Mouse (Mus musculus) mouse trophoblast stem cell (cell line): Measurements from ENCODE around the gene Ccl22.

Experiments
- in situ Hi-C, 2 experiments: fragments of 300-500 bp; cut with MseI, MboI; formaldehyde crosslinking; loops; 2 replicates in 1 of 2; 3 replicates in 1 of 2; pipeline ENCODE4 v1.15.1; 2025

Ccl22 gene

GRCm38 (mm10) chr8:94776346-94776745 is 31.0 kb downstream of the Ccl22 start:
- in situ Hi-C loops: no loop called here

GRCm38 (mm10) chr8:94778036-94778435 is 32.6 kb downstream of the Ccl22 start:
- in situ Hi-C loops: no loop called here

DNA sequence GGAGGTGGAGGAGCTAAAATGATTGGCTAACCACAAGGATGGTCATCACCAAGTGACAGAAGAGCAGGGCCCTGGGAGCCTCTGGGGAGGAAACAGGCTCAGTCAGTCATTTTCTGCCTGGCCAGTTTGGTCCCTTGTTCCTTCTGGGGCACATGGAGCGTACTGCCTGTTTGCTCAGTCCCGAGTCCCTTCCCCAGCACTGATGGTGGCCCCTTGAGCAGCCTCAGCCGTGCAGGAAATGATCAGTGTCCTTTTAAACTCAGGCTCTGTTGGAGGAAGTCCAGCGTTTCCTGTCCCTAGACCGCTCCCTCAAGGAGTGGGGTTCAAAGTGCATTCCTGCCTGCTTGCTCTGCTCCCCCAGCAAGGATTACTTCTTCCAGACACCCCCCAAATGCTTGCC is 33.1 kb downstream of the Ccl22 start:
- in situ Hi-C loops: no loop called here

- in situ Hi-C loops: no loop called here
These were observed 33.6 kb downstream of the Ccl22 start for GRCm38 (mm10) chr8:94778895-94779533.

GRCm38 (mm10) chr8:94779534-94780294 is 34.3 kb downstream of the Ccl22 start:
- in situ Hi-C loops: no loop called here

GRCm38 (mm10) chr8:94780491-94781154 is 35.2 kb downstream of the Ccl22 start:
- in situ Hi-C loops: no loop called here

DNA sequence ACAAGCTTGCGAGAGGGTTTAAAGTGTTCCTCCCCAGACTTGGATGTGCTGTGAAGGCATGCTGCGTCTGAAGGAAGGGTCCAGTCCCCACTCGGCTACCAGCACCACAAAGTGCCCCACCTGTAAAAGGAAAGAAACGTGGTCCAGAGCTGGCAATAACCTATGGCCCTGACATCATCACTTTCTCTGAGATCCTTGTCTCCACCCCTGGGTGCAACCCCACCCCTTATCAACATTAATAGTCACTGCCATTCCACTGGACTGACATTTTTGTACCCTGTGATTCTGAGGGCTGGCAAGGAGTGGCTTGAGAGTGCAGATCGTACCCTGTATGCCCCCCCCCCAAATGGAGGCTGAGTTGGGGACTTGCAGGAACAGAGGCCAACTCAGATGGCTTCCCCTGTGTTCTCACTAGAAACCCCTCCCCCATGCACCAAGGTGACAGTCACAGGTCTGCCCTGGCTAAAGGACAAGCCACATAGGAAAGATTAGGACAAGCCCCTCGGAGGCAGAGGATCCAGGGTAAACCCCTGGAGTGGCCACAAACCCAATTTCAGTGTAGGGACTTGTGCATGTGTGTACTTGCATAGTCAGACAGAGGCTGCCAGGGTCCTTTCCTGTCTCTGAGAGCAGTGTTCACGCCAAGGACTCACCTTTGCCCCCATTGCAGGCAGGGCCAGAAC is 35.9 kb downstream of the Ccl22 start:
- in situ Hi-C loops: no loop called here

DNA sequence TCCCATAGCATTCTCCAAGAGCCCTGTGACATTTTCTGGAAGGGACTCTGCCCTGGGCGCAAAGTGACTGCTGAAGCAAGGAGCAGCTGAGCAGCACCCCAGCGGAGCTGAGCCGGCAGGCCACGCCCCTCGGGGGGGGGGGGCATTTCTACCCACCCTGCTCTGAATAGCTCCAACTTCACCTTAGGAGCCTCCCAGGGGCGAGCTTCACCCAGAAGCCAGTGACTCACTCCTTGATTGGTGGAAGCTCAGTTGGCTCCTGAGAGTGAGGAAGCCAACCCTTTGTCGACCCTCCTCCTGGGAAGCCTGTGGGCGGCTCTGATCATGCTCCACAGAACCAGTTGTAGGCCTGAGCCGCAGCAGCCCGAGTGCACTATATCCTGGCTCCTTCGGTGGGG is 36.4 kb downstream of the Ccl22 start:
- in situ Hi-C loops: no loop called here

- in situ Hi-C loops: no loop called here
These were observed 38.5 kb downstream of the Ccl22 start for GRCm38 (mm10) chr8:94783890-94784289.

- in situ Hi-C loops: no loop called here
These were observed 40.0 kb downstream of the Ccl22 start for GRCm38 (mm10) chr8:94785247-94785985.

DNA sequence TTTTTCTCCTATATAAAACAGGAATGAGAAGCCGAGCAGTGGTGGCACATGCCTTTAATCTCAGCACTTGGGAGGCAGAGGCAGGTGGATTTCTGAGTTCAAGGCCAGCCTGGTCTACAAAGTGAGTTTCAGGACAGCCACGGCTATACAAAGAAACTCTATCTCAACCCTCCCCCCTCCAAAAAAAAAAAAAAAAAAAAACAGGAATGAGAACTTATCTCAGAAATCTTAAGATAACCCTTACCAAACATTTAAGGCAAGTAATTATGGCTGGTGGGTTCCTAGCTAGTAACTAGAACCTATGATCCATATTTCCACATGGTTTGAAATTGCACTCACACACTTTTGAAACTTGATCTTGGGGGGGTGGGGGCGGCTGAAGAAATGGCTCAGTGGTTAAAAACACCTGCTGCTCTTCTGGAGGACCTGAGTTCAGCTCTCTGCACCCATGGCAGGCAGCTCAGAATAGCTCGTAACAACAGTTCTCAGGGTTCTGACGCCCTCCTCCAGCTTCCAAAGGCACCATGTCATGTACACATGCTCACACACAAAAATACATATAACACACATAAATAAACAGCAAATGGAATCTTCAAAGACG is 40.7 kb downstream of the Ccl22 start:
- in situ Hi-C loops: no loop called here

DNA sequence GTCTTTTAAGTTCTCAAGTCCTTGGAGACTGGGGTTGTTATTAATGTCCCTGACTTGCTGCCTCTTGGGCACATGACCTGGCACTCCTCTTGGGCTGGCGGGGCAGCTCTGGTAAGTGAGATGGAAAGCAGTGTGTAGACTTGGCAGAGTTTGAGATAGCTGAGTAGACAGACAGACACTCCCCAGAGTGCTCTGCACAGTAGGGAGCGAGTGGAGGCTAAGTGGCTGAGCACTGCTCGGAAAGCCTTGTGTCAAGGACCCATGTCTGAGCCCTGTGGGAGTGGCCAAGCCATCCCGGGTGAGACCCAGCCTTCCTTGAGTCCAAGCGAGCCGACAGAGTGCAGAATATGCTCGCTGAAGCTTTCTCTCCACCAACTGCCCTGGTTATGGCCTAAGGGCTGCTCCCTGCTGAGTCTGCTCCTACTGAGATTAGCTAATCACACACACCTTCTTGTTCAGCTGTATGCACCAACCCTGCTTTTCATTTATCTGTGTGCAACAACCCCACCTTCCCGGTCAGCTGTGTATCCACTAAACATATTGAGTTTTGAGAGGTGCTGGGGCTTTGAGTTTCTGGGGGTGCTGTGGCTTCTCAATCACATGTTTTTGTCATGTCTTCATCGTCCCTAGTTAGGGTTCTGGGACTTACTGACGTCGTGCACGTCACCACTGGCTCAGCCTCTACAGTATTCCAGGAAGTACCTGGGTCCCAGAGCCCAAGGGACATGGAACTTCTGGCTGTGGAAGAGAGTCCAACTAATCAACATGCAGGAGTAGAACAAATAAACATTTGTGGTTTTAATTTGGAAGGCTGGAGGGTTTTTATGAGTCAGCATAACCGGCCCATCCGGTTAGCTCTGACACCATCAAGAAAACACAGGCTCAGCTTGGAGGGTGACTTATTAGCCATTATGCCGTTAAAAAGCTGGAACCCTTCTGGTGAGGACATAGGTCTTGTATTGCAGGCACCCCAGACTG is 42.4 kb downstream of the Ccl22 start:
- in situ Hi-C loops: no loop called here

DNA sequence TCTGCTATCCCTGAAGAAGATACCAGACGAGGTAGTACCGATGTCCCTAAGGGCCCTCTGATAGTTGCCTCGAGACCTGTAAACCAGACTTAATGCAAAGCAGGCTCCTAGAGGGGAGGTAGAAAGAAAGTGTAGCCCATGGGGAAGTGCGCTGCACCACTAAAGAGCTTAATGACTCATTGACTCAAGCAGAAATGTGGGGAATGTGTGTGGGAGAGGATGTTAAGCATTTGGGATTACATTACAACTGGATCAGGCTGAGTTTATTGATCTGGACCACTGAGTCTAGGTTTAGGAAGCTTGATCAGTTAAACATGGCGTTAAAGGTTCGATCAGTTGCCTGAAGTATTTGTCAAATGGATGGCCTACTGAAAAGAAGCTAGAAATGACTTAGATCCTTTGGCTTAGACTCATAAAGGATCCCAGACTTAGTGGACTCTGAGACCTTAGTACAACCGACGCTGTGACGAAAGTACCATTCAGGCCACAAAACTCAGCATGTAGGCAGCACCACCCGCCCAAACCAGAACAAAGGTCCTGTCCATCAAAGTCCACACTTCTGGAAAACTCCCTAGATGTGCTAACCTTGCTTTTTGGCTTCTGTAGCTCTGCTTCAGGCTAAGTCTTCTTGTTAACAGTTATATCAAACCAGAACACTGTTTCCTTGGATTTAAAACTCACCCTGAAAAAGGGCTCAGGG is 44.0 kb downstream of the Ccl22 start:
- in situ Hi-C loops: no loop called here

DNA sequence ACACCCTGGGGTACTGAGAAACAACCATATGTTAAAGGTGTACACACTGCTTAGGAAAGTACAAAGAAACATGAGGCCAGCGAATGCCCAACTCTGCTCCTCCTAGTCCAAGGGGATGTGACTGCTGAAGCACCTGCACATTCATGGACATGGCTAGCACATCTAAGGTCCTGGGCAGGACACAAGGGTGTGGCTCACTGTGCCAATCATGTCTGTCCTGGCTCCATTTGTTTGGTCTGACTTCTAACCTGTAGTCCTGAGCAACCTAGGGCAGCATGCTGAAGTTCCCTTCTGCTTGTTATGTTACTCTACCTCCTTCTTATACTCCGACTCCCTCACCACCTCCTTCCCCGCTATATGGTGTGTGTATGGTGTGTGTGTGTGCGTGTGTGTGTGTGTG is 49.0 kb downstream of the Ccl22 start:
- in situ Hi-C loops: no loop called here

DNA sequence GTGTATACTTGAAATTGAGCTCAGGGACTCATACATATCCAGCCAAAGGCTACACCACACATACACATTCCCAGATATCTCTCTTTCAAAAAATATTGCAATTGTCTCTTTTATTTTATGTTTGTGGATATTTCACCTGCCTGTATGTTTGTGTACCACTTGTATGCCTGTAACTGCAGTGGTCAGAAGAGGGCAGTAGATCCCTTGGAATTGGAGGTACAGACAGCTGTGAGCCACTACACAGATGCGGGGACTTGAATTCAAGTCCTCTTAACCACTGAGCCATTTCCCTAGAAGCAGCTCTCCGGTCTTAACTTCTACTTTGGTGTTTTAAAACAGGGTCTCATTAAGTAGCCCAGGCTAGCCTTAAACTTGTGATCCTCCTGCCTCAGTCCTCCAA is 49.4 kb downstream of the Ccl22 start:
- in situ Hi-C loops: no loop called here

GRCm38 (mm10) chr8:94800278-94800968 is 55.0 kb downstream of the Ccl22 start:
- in situ Hi-C loops: loop anchor here in 1 of 2 experiments (5.0 kb wide), 1 partner anchor 58 kb away; no protein-coding TSS in a partner anchor
